Mouse (Mus musculus) kidney, adult 11 months (tissue): ENCODE results near the gene Ppp2r5b.
A peak's percentile ranks its signal among the peaks of the same experiment; 100 is the strongest.

ENCODE experiments used
- DNase-seq: peaks from one replicate; pipeline ENCODE4 v3.0.0; 2022

The Ppp2r5b gene

GRCm38 (mm10) chr19:6234337-6235083, 1.2 kb downstream of the Ppp2r5b start:
- peak; percentile 31 for DNase-seq

GRCm38 (mm10) chr19:6233647-6234046, 2.0 kb downstream of the Ppp2r5b start:
- peak; percentile 51 for DNase-seq

GRCm38 (mm10) chr19:6231036-6231435, 4.6 kb downstream of the Ppp2r5b start:
- DNase-seq: no peak

- no peak for DNase-seq
Measured at GRCm38 (mm10) chr19:6230411-6230810, 5.3 kb downstream of the Ppp2r5b start.

- no peak for DNase-seq
Measured at GRCm38 (mm10) chr19:6227864-6228263, 7.8 kb downstream of the Ppp2r5b start.

GRCm38 (mm10) chr19:6226763-6227162, 8.9 kb downstream of the Ppp2r5b start:
- no peak for DNase-seq

DNA sequence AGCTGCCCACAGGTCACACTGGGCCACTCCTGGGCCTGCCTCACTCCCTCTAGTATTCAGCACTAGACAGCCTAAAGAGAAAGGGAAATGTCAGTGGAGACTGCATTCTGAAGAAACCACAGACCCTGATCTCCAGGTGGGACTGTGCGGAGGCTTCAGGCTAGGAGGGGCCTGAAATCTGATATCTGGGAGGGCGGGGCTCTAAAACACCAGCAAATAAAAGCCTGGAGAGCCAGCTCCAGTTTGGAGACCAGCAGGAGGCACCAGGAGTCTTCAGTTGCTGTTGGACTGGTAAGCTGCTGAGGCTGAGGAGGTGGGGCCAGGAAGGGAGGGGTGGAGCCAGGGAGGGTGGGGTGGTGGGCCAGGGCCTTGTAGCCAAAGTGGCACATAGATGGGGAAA, 9.5 kb downstream of the Ppp2r5b start, which contains the start of gene Gpha2:
TSS of gene Gpha2 (plus strand) at position 246 of the 400 bp plus-strand sequence.
- DNase-seq: no peak

DNA sequence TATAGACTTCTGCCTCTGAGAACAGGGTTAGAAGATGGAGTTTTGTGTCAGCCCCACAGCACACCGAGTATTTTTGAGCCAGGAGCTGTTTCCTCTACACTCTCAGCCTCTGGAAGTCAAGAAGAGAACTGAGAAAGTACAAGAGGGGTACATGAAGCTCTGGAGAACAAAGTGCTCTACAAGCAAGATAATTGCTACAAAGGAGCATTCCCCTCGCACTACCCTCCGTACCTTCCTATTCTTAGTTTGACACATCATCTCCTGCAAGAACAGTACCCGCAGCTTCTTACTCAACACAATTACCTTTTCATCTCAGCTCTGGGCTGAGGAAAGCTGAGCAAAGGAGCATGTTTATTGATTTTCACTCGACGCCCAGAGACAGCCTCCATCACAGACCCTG, 17.1 kb downstream of the Ppp2r5b start:
- no peak for DNase-seq

GRCm38 (mm10) chr19:6216046-6216705, 19.5 kb downstream of the Ppp2r5b start:
- DNase-seq: no peak

DNA sequence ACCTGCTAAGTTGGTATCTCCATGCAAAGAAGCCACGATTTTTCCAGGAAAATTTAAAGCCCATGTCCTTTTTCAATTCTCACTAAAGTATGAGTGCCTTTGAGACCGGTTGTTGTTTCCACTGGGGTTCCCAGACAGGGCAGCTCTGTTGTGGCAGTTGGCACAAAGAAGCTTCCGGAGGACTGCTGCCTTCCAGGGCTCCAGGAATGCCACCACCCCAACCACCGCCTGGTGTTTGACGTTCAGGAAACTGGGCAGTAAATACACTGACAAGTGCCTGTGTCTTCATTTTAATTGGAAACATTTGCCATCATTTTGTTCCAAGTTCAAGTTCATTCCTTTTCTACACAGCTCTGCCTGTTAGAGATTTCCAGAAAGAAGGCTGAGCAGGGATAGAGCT, 29.0 kb downstream of the Ppp2r5b start:
- DNase-seq: no peak

- no peak for DNase-seq
Measured at GRCm38 (mm10) chr19:6204265-6204664, 31.4 kb downstream of the Ppp2r5b start.

GRCm38 (mm10) chr19:6184131-6184530, 51.5 kb downstream of the Ppp2r5b start, which contains the start of gene Majin:
Gene Majin (plus strand): TSS chr19:6184388.
- DNase-seq: no peak

GRCm38 (mm10) chr19:6182534-6182933, 53.1 kb downstream of the Ppp2r5b start:
- DNase-seq: no peak

DNA sequence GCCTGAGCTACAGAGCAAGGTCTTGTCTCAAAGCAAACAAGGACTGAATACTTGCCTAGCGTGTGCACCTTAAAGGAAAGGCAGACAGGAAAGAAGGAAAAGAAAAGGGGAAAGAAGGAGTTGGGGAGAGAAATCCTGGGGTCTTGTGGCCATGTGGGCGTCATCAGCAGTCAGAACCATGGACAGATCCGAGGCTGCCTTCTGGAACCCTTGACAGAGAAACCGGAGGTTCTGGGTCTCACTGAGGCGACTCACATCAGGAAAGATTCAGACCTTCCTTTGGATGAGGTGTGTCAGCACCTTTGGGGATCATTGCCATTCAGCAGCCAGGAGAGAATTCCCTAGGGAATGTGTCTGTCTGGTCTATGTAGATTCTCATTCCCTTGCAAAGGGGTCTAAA, 54.0 kb downstream of the Ppp2r5b start:
- no peak for DNase-seq

- DNase-seq: no peak
Measured at GRCm38 (mm10) chr19:6178775-6179174, 56.9 kb downstream of the Ppp2r5b start.
